Mouse (Mus musculus) lung, postnatal 0 days (tissue): ENCODE measurements around the gene Ralgapa2.

Source experiments
- CTCF ChIP-seq: IDR thresholded peaks from 2 replicates; pipeline ENCODE4 v1.5.1; 2016; ENCODE audit warnings: antibody characterized with exemption, mild to moderate bottlenecking
- EP300 ChIP-seq: IDR thresholded peaks from 2 replicates; pipeline ENCODE4 v1.6.1; 2016; ENCODE audit warnings: antibody characterized with exemption, mild to moderate bottlenecking, control low read depth

DNA sequence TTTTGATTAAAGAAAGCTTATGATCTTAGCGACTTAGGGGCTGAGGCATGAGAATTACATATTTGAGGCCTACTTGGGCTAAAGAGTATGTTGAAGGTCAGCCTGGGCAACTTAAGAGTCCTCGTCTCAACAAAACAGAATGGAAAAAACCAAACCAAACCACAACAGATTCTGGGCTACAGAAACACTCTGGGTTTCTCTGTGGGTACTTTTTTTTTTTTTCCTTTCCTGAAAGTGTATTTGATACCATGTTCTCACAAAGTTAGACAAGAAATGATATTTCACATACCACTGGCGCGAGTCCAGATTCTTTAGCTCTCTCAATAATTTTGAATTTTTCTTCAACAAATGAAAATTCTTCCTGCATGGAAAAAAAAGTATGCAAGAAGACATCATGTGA is 172.1 kb downstream of the Ralgapa2 start:
- TF ChIP-seq EP300 (no peak), CTCF (no peak)
